In genomic region chr13:83727051-83727765, GRCm38 (mm10) we compare ENCODE assay signal across 9 mouse cellular contexts.
DNase-seq lines count a peak whose midpoint lies in the region; ATAC-seq and TF ChIP-seq lines count a peak whose summit lies in the region.
"Had no signal": no experiment of that assay in that cellular context is flagged by ENCODE, and none has a peak within 500 bp of the region (broad histone marks: within the 10 kb centered on the region; RNA-seq: fewer than 3 reads in every experiment).

No protein-coding gene starts in this region.

- ATAC-seq in embryonic facial prominence, embryonic 11.5 days (replicated peaks; ENCODE audit: insufficient number of reproducible peaks, low FRiP score, low TSS enrichment, low read depth), result 0 out of 2 replicates have a peak, but pooled peaks have one; percentile 1
- ATAC-seq in neural tube, embryonic 15.5 days (ENCODE audit: low FRiP score), result peak; percentile 54

- peak overlapping the region; percentile 28; the same call in 1 of the 2 replicates for H3K27ac ChIP-seq in embryonic facial prominence, embryonic 11.5 days (replicated peaks; ENCODE audit: low read depth, low read length)
- peak overlapping the region; percentile 100 for H3K27ac ChIP-seq in neural tube, embryonic 15.5 days (replicated peaks)

- H3K36me3 ChIP-seq in E14TG2a.4 (ENCODE audit: insufficient read depth, low read length), result no peaks in the 10 kb centered on the region
- H3K36me3 ChIP-seq in embryonic facial prominence, embryonic 11.5 days (replicated peaks; ENCODE audit: control insufficient read depth, insufficient read depth, low read depth, low read length), result no peaks in the 10 kb centered on the region
- no peaks in the 10 kb centered on the region for H3K36me3 ChIP-seq in neural tube, embryonic 15.5 days

- H3K27me3 ChIP-seq in E14TG2a.4 (ENCODE audit: insufficient read depth, low read length), result peaks cover 73% of the 10 kb centered on the region
- peaks cover 50% of the 10 kb centered on the region for H3K27me3 ChIP-seq in embryonic facial prominence, embryonic 11.5 days (ENCODE audit: control insufficient read depth, insufficient read depth, low read length)
- H3K27me3 ChIP-seq in neural tube, embryonic 15.5 days (replicated peaks), result no peaks in the 10 kb centered on the region

- H3K9me3 ChIP-seq in E14TG2a.4 (ENCODE audit: low read length), result no peaks in the 10 kb centered on the region
- no peaks in the 10 kb centered on the region for H3K9me3 ChIP-seq in embryonic facial prominence, embryonic 11.5 days (replicated peaks; ENCODE audit: control insufficient read depth, low read length)
- no peaks in the 10 kb centered on the region for H3K9me3 ChIP-seq in neural tube, embryonic 15.5 days (replicated peaks)

- H3K4me3 ChIP-seq in E14TG2a.4 (replicated peaks; ENCODE audit: low read length), result peak overlapping the region; percentile 64
- H3K4me3 ChIP-seq in embryonic facial prominence, embryonic 11.5 days (ENCODE audit: low read depth, low read length), result peak overlapping the region; percentile 28
- peak overlapping the region; percentile 64 for H3K4me3 ChIP-seq in neural tube, embryonic 15.5 days (replicated peaks)
- H3K4me3 ChIP-seq: erythroblast, embryonic 14.5 days; myocyte had no signal

- DNase-seq in 416B (ENCODE audit: low read depth), result peak; percentile 43
- peak; percentile 49 for DNase-seq in embryonic facial prominence, embryonic 11.5 days (ENCODE audit: low spot score)
- DNase-seq in layer of hippocampus, adult 9-10 months (ENCODE audit: low spot score), result peak; percentile 16
- no peak for DNase-seq in spleen, postnatal 14 days (ENCODE audit: low spot score in 2 of 2)
- DNase-seq in frontal cortex, postnatal 14 days (ENCODE audit: low spot score in 2 of 2), result no peak

- no peak for TF ChIP-seq CTCF in E14TG2a.4 (conservative IDR thresholded peaks at IDR 0.05; ENCODE audit: low read length)

- under 1% methylated on average over 37 of the region's 38 CpGs for WGBS in embryonic facial prominence, embryonic 11.5 days
- WGBS in neural tube, embryonic 15.5 days, result under 1% methylated on average over 37 of the region's 38 CpGs

- peak overlapping the region; percentile 37 for H3K9ac ChIP-seq in embryonic facial prominence, embryonic 11.5 days (replicated peaks; ENCODE audit: low read length)
- H3K9ac ChIP-seq in neural tube, embryonic 15.5 days (replicated peaks), result peak overlapping the region; percentile 78

- H3K4me2 ChIP-seq in embryonic facial prominence, embryonic 11.5 days (ENCODE audit: low read depth, low read length), result peak overlapping the region; percentile 27
- peak overlapping the region; percentile 67 for H3K4me2 ChIP-seq in neural tube, embryonic 15.5 days

- H3K4me1 ChIP-seq in E14TG2a.4 (replicated peaks; ENCODE audit: low read depth, low read length), result peaks cover 34% of the 10 kb centered on the region
- H3K4me1 ChIP-seq in embryonic facial prominence, embryonic 11.5 days (ENCODE audit: control insufficient read depth, insufficient read depth, low read length), result no peaks in the 10 kb centered on the region
- H3K4me1 ChIP-seq in neural tube, embryonic 15.5 days, result no peaks in the 10 kb centered on the region

Comparison
In these comparisons a context has a peak if more than half of its experiments do, and no peak if none do; other contexts are left out.
1. DNase-seq: peak in 416B (single experiment), embryonic facial prominence, embryonic 11.5 days (single experiment) and layer of hippocampus, adult 9-10 months (single experiment); none in spleen, postnatal 14 days (0 of 2) and frontal cortex, postnatal 14 days (0 of 2).
2. Peak in every context shown above with its lines, with median percentiles within 50 percentile points of each other: H3K4me3 ChIP-seq.